Mouse (Mus musculus): Measurements from ENCODE around the gene Ralgapa2. TPM values are rescaled to one million over a fixed set of nuclear protein-coding genes. Genes with fewer than 3 reads are reported as not detected.

The Ralgapa2 gene
- polyA plus RNA-seq (2014; fragmentation: Nextera tagmentation; extraction: Ambion mirVana) = 8.1 and 8.7 TPM in 2 replicates

DNA sequence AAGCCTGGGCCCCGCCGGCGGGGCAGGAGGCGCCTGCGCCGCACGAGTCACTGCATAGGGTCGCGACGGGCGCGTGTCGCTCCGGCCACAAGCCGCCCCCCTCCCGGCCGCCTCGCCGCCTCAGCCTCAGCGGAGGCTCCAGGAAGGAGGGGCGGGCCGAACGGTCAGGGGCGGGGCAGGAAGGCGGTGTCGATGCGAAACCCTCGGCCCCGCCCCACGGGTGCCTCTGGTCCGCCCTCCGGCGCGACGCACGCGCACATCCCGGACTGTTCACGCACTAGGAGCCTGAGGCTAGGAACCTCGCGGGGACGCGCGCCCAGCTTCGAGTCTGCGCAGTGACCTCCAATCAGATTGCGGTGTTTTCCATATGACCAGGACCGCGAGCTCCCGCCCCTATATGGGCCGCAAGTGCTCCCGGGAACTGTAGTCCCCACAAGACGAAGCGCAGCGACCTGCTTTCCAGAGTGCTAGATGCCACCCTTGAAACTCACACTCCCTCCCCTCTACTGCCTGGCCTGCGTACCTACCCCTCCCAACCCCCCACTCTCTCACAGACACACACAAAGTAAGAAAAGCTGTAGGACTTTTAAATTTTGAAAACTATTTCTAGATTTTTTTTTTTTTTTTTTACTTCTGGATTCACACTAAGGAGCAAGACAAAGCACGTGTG, at the start of gene Ralgapa2:
Gene Ralgapa2 (minus strand): TSS at position 434 of the 670 bp plus-strand sequence.
- Histone ChIP-seq H3K4me1 (ENCODE audit: insufficient read depth) (no peaks in the 10 kb centered on the region; the same call in 1 of the 2 replicates), H3K36me3 (ENCODE audit: insufficient read depth) (no peaks in the 10 kb centered on the region), H3K27me3 (ENCODE audit: insufficient read depth, low read length) (no peaks in the 10 kb centered on the region), H3K4me3 (ENCODE audit: low read depth, low read length) (peak within 1 kb of the TSS; percentile 81), H3K9ac (peak within 1 kb of the TSS; percentile 86), H3K27ac (ENCODE audit: low read depth) (peak within 1 kb of the TSS; percentile 36; the same call in 1 of the 2 replicates), H3K4me2 (peak within 1 kb of the TSS; percentile 84), H3K9me3 (ENCODE audit: low read depth, low read length) (no peaks in the 10 kb centered on the region)
- under 1% methylated on average over 57 of the region's 57 CpGs for WGBS
- no peak for TF ChIP-seq CTCF (IDR thresholded peaks at IDR 0.05; ENCODE audit: low read depth)
- ATAC-seq (ENCODE audit: insufficient read depth) (peak; percentile 99), DNase-seq (peak; percentile 100)

DNA sequence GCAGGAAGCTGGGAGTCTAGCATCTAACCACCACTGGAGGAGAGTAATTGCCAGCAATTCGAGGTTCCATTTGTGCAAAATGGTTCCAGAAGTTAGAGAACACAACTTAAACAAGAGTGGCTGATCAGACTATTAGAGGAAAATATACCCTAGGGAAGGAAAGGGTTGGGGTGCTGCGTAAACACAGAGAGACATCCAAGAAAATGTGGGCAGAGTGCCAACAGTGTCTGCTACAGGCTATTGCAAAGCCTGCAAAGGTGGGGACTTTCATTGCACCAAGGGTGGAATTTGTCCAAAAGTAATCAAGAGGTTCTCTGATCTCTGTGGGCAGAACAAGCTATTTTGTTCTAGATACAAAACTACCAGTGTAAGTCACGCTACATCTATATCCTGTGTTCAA, 49.4 kb upstream of the Ralgapa2 start:
- no peak overlapping the region for H3K4me3 ChIP-seq (ENCODE audit: low read depth, low read length)
- no peak overlapping the region for H3K9ac ChIP-seq
- no peaks in the 10 kb centered on the region for H3K36me3 ChIP-seq (ENCODE audit: insufficient read depth)
- no peaks in the 10 kb centered on the region for H3K27me3 ChIP-seq (ENCODE audit: insufficient read depth, low read length)
- ATAC-seq (ENCODE audit: insufficient read depth) = peak; percentile 76; the same call in 1 of the 2 replicates
- H3K27ac ChIP-seq (ENCODE audit: low read depth) = no peak overlapping the region
- no peaks in the 10 kb centered on the region for H3K9me3 ChIP-seq (ENCODE audit: low read depth, low read length)
- H3K4me2 ChIP-seq = no peak overlapping the region
- no peaks in the 10 kb centered on the region for H3K4me1 ChIP-seq (ENCODE audit: insufficient read depth)
- no peak for TF ChIP-seq CTCF (IDR thresholded peaks at IDR 0.05; ENCODE audit: low read depth)
- 32% methylated on average over 3 of the region's 3 CpGs for WGBS
- DNase-seq = peak; percentile 82

GRCm38 (mm10) chr2:146560633-146561043, 48.5 kb upstream of the Ralgapa2 start:
- Histone ChIP-seq H3K27ac (ENCODE audit: low read depth) (no peak overlapping the region), H3K4me3 (ENCODE audit: low read depth, low read length) (no peak overlapping the region), H3K4me2 (no peak overlapping the region), H3K27me3 (ENCODE audit: insufficient read depth, low read length) (no peaks in the 10 kb centered on the region), H3K9me3 (ENCODE audit: low read depth, low read length) (no peaks in the 10 kb centered on the region), H3K4me1 (ENCODE audit: insufficient read depth) (no peaks in the 10 kb centered on the region), H3K9ac (no peak overlapping the region), H3K36me3 (ENCODE audit: insufficient read depth) (no peaks in the 10 kb centered on the region)
- TF ChIP-seq CTCF (IDR thresholded peaks at IDR 0.05; ENCODE audit: low read depth) = no peak
- WGBS = 55% methylated on average over 4 of the region's 4 CpGs
- ATAC-seq (ENCODE audit: insufficient read depth) (peak; percentile 55; the same call in 1 of the 2 replicates), DNase-seq (peak; percentile 46)

- TF ChIP-seq CTCF (IDR thresholded peaks at IDR 0.05; ENCODE audit: low read depth) = no peak
- Histone ChIP-seq H3K27me3 (ENCODE audit: insufficient read depth, low read length) (no peaks in the 10 kb centered on the region), H3K4me1 (ENCODE audit: insufficient read depth) (no peaks in the 10 kb centered on the region), H3K4me3 (ENCODE audit: low read depth, low read length) (no peak overlapping the region), H3K4me2 (no peak overlapping the region), H3K9me3 (ENCODE audit: low read depth, low read length) (no peaks in the 10 kb centered on the region), H3K36me3 (ENCODE audit: insufficient read depth) (no peaks in the 10 kb centered on the region), H3K9ac (no peak overlapping the region), H3K27ac (ENCODE audit: low read depth) (no peak overlapping the region)
- no peak for DNase-seq
- ATAC-seq (ENCODE audit: insufficient read depth) = no peak
Measured at GRCm38 (mm10) chr2:146556148-146556547, 44.0 kb upstream of the Ralgapa2 start.

GRCm38 (mm10) chr2:146555351-146555750, 43.2 kb upstream of the Ralgapa2 start:
- Histone ChIP-seq H3K4me3 (ENCODE audit: low read depth, low read length) (no peak overlapping the region), H3K9ac (no peak overlapping the region), H3K36me3 (ENCODE audit: insufficient read depth) (no peaks in the 10 kb centered on the region), H3K9me3 (ENCODE audit: low read depth, low read length) (no peaks in the 10 kb centered on the region), H3K27ac (ENCODE audit: low read depth) (no peak overlapping the region), H3K4me2 (no peak overlapping the region), H3K4me1 (ENCODE audit: insufficient read depth) (no peaks in the 10 kb centered on the region), H3K27me3 (ENCODE audit: insufficient read depth, low read length) (no peaks in the 10 kb centered on the region)
- ATAC-seq (ENCODE audit: insufficient read depth) (no peak), DNase-seq (no peak)
- TF ChIP-seq CTCF (IDR thresholded peaks at IDR 0.05; ENCODE audit: low read depth) = no peak
- 53% methylated on average over 5 of the region's 5 CpGs for WGBS

- H3K4me1 ChIP-seq (ENCODE audit: insufficient read depth) = no peaks in the 10 kb centered on the region
- H3K9me3 ChIP-seq (ENCODE audit: low read depth, low read length) = no peaks in the 10 kb centered on the region
- no peak overlapping the region for H3K9ac ChIP-seq
- H3K27me3 ChIP-seq (ENCODE audit: insufficient read depth, low read length) = no peaks in the 10 kb centered on the region
- H3K27ac ChIP-seq (ENCODE audit: low read depth) = no peak overlapping the region
- H3K4me2 ChIP-seq = no peak overlapping the region
- DNase-seq (no peak), ATAC-seq (ENCODE audit: insufficient read depth) (no peak)
- no peaks in the 10 kb centered on the region for H3K36me3 ChIP-seq (ENCODE audit: insufficient read depth)
- TF ChIP-seq CTCF (IDR thresholded peaks at IDR 0.05; ENCODE audit: low read depth) = no peak
- 32% methylated on average over 2 of the region's 2 CpGs for WGBS
- no peak overlapping the region for H3K4me3 ChIP-seq (ENCODE audit: low read depth, low read length)
Measured at GRCm38 (mm10) chr2:146553701-146554100, 41.6 kb upstream of the Ralgapa2 start.

GRCm38 (mm10) chr2:146551818-146552217, 39.7 kb upstream of the Ralgapa2 start:
- WGBS = 55% methylated on average over 4 of the region's 4 CpGs
- no peak for ATAC-seq (ENCODE audit: insufficient read depth)
- H3K27ac ChIP-seq (ENCODE audit: low read depth) = no peak overlapping the region
- no peaks in the 10 kb centered on the region for H3K4me1 ChIP-seq (ENCODE audit: insufficient read depth)
- no peaks in the 10 kb centered on the region for H3K36me3 ChIP-seq (ENCODE audit: insufficient read depth)
- no peaks in the 10 kb centered on the region for H3K27me3 ChIP-seq (ENCODE audit: insufficient read depth, low read length)
- DNase-seq = peak; percentile 51
- no peaks in the 10 kb centered on the region for H3K9me3 ChIP-seq (ENCODE audit: low read depth, low read length)
- H3K4me3 ChIP-seq (ENCODE audit: low read depth, low read length) = no peak overlapping the region
- H3K9ac ChIP-seq = no peak overlapping the region
- no peak overlapping the region for H3K4me2 ChIP-seq
- TF ChIP-seq CTCF (IDR thresholded peaks at IDR 0.05; ENCODE audit: low read depth) = no peak
